Mouse (Mus musculus) C2C12 (cell line): Measurements from ENCODE around the gene Tgm7. TPM values are rescaled to one million over a fixed set of nuclear protein-coding genes. Genes with fewer than 3 reads are reported as not detected.

ENCODE experiments used
- H3K27me3 ChIP-seq: one replicate; pipeline ENCODE4 v1.6.1; 2011; ENCODE audit not compliant: control insufficient read depth, insufficient read depth, insufficient read length
- H3K36me3 ChIP-seq: one replicate; pipeline ENCODE4 v1.6.1; 2011; ENCODE audit not compliant: control insufficient read depth, insufficient read depth
- H3K4me3 ChIP-seq: one replicate; pipeline ENCODE4 v1.5.1; 2011; ENCODE audit warnings: mild to moderate bottlenecking, control low read depth; ENCODE audit not compliant: poor library complexity, insufficient read depth, severe bottlenecking
- H3K79me2 ChIP-seq: one replicate; pipeline ENCODE4 v1.6.1; 2011; ENCODE audit not compliant: control insufficient read depth, insufficient read depth
- H3K79me3 ChIP-seq: one replicate; pipeline ENCODE4 v1.6.1; 2011; ENCODE audit warnings: low read depth, control low read depth
- H3ac ChIP-seq: one replicate; pipeline ENCODE3; 2011; ENCODE audit warnings: low read depth; ENCODE audit not compliant: control insufficient read depth, insufficient read length
- CEBPB ChIP-seq: IDR thresholded peaks from one replicate; pipeline ENCODE4 v1.6.1; 2011; ENCODE audit warnings: low read depth, mild to moderate bottlenecking, control low read depth, moderate library complexity
- CTCF ChIP-seq: IDR thresholded peaks from one replicate; pipeline ENCODE4 v1.5.1; 2011; ENCODE audit not compliant: control insufficient read depth, insufficient read depth, insufficient read length
- FOSL1 ChIP-seq: IDR thresholded peaks from one replicate; pipeline ENCODE4 v1.8.0; 2011; ENCODE audit warnings: mild to moderate bottlenecking, low read length; ENCODE audit not compliant: poor library complexity, insufficient read depth, severe bottlenecking
- MAX ChIP-seq: IDR thresholded peaks from one replicate; pipeline ENCODE4 v1.6.1; 2011; ENCODE audit warnings: mild to moderate bottlenecking, control low read depth
- MYOD1 ChIP-seq: IDR thresholded peaks from one replicate; pipeline ENCODE4 v1.6.1; 2011; ENCODE audit warnings: low read depth; ENCODE audit not compliant: control insufficient read depth, insufficient read length
- MYOG ChIP-seq: IDR thresholded peaks from one replicate; pipeline ENCODE4 v1.6.1; 2011; ENCODE audit not compliant: control insufficient read depth, insufficient read length; ENCODE audit errors: extremely low read depth
- USF1 ChIP-seq: IDR thresholded peaks from one replicate; pipeline ENCODE4 v1.6.1; 2011; ENCODE audit warnings: low read depth, mild to moderate bottlenecking, control low read depth, moderate library complexity
- long read RNA-seq, 2 experiments: library from polyadenylated mRNA; unstranded; transcript quantifications; one replicate each; pipeline ENCODE4 v2.0.0; 2019 to 2020
- polyA plus RNA-seq: library from polyadenylated mRNA; unstranded; fragments of >200 nt; fragmentation: generic; extraction: Trizol; gene quantifications from one replicate; pipeline ENCODE4 v1.2.1, GENCODE M21; 2012; ENCODE audit warnings: missing spikeins

Gene Tgm7
- not detected for polyA plus RNA-seq
- long read RNA-seq, experiment 1, result 0 reads
- long read RNA-seq, experiment 2, result 0 reads

DNA sequence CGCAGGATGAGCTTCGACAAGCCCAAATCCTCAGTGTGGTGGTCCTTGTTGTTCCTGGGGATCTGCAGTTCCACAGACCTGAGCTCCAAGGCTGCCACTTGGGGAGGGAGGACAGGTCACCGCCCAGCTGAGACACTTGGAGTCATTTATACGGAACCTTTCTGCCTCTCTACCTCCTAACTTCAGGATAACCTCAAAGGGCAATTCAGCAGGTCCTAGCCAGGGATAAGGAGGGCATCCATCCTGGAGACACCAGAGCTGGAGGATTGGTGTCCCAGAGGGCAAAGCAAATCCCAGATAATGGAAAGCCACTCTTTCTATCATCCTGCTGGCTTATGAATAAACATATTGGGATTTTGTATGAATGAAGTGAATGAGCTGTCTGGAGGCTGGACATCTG, at the start of gene Tgm7:
Gene Tgm7, minus strand, starts transcription at position 101 of the 400 bp plus-strand sequence.
- Histone ChIP-seq H3K36me3 (no peaks in the 10 kb centered on the region), H3K4me3 (no peak within 1 kb of the TSS)

DNA sequence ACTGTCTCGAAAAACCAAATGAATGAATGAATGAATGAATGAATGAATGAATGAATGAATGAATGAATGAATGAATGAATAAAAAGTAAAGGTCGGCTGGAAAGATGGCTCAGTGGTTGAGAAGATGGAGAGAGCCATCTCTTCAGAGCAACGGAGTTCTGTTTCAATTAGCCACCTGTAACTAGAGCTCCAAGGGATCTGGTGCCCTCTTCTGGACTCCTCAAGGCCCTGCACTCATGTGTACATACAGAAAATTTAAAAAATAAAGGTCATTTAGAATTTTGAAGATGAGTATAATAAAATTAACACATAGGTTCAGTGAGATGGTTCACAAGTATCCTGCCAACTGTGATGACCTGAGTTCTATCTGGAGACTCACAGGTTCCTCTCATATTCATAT, 43.5 kb upstream of the Tgm7 start:
- H3K27me3 ChIP-seq, result no peaks in the 10 kb centered on the region
- no peaks in the 10 kb centered on the region for H3K79me3 ChIP-seq
- no peak overlapping the region for H3ac ChIP-seq
- no peak for TF ChIP-seq USF1
- H3K36me3 ChIP-seq, result no peaks in the 10 kb centered on the region
- no peak overlapping the region for H3K4me3 ChIP-seq
- H3K79me2 ChIP-seq, result no peaks in the 10 kb centered on the region

More for the DNA sequence above, at the start of gene Tgm7:
- Histone ChIP-seq H3ac (no peak within 1 kb of the TSS), H3K79me3 (no peaks in the 10 kb centered on the region), H3K79me2 (no peaks in the 10 kb centered on the region), H3K27me3 (peaks cover 14% of the 10 kb centered on the region)
- TF ChIP-seq FOSL1 (no peak), MAX (no peak), USF1 (no peak), MYOD1 (no peak), CTCF (no peak), CEBPB (no peak), MYOG (no peak)

DNA sequence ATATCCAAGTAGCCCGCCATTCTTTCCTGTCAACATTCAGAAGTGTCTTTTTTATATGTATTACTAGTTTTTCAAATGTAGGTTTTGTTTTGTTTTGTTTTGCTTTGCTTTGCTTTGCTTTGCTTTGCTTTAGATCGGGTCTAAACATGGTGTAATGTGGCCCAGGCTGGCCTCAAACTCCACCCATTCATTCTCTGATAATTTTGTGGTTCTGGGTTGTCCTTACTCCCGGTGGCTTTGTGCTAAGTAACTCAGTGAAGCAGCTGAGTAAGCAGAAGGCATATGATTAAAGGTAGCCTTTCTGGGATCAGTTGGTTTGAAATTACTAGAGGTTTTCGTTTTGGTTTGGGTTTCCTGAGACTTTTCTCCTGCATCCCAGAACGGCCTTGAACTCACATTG, 40.1 kb upstream of the Tgm7 start:
- Histone ChIP-seq H3K79me3 (no peaks in the 10 kb centered on the region), H3K4me3 (no peak overlapping the region), H3ac (no peak overlapping the region), H3K36me3 (no peaks in the 10 kb centered on the region), H3K79me2 (no peaks in the 10 kb centered on the region), H3K27me3 (no peaks in the 10 kb centered on the region)
- TF ChIP-seq FOSL1 (no peak), MAX (no peak), MYOD1 (no peak), MYOG (no peak), CTCF (no peak), CEBPB (no peak), USF1 (no peak)

DNA sequence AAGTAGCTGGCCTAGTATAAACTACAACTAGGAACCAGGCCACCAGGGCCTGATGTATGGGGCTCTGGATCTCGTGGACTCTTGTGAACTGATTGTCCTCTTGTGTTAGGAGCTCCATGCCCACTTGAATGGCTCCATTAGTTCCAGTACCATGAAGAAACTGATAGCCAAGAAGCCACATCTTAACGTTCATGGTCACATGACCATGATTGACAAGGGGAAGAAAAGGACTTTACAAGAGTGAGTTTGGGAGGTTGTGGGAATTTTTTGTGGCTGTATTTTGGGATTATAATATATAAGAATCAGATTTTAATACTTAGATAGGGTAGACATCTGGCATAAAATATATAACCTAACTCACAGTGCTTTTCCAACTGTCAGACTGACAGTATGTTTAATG, 32.8 kb upstream of the Tgm7 start:
- peak; percentile 12 for TF ChIP-seq USF1
- no peak for TF ChIP-seq MYOD1
- no peak for TF ChIP-seq CTCF
- no peak overlapping the region for H3K4me3 ChIP-seq
- H3K79me3 ChIP-seq, result peaks cover 4% of the 10 kb centered on the region
- H3K36me3 ChIP-seq, result no peaks in the 10 kb centered on the region
- H3K27me3 ChIP-seq, result no peaks in the 10 kb centered on the region
- H3ac ChIP-seq, result no peak overlapping the region
- H3K79me2 ChIP-seq, result no peaks in the 10 kb centered on the region

DNA sequence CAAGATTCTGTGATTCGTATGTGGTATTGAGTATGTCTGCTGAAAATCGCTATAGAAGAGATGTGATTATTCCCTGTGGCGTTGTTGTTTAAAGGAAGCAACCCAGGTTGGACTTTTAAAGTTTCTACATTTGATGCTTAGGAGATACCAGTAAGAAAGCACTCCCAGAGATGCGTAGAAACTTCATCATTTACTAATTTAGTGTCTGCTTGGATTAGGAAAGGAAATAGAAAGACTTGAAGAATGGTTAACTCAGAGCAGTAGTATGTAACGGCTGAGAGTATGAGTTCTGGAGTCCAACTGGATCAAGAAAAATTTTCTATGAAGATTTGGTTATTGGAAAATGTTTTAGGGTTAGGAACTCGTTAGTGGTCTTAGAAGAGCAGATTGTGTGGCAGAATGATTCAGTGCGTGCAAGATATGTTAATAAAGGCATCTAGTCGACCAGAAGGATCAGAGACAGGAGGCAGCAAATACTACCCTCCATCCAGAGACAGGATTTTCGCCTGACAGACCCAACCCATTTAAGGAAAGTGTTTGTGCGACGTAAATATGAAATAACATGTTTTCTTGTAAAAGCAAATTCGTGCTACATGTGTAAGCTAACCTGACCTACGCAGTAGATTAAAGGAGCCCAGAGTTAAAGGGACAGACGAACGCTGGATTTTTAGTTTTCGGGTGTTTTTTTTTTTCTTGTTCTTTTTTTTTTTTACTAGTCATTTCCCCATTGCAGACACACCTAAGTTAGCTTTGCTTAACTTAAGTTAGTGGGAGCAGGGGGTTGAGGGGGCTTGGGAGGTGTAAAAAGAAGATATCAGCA, 31.8 kb upstream of the Tgm7 start:
- H3K27me3 ChIP-seq, result no peaks in the 10 kb centered on the region
- TF ChIP-seq CEBPB (no peak), CTCF (no peak), MYOG (no peak), FOSL1 (no peak), MAX (no peak), USF1 (no peak), MYOD1 (no peak)
- H3K79me3 ChIP-seq, result peaks cover 4% of the 10 kb centered on the region
- no peaks in the 10 kb centered on the region for H3K36me3 ChIP-seq
- H3K4me3 ChIP-seq, result no peak overlapping the region
- no peak overlapping the region for H3ac ChIP-seq
- no peaks in the 10 kb centered on the region for H3K79me2 ChIP-seq

DNA sequence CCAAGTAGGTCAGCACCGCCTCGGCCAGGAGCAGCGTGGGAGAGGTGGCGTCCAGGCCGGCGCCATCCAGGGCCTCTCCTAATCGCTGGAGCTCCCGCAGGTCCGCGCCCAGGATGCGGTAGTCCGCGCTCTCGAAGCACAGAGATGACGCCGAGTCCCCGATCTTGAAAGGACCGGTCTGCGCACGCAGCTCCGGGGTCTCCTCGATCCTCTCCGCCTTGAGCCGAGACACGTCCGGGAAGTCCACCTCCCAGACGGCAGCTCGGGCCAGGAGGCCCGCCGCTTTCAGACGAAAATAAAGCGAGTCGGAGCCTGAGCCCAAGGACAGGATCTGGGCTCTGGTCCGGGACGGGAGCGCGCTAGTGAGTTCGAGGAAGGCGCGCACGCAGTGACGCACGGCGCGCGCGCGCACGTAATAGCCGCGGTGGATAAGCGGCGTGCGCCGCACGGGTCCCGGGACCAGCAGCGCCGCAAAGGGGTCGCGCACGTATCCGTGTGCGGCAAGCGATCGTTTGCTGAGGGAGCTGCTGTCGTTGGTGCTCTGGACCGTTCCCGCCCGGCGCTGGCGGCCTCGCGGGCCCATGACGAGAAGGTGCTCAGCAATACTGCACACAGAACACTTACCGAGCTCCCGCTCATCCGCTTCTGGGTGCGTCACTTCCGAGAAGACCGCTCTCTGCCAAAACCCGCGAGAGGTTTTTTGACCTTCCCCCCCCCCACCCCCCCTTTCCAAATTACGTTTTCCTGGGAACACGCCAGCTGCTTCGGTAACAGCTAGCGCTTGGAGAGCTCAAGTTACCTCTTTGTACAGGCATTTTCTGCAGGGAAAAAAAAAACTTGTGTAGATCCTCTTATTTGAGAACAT, 30.7 kb upstream of the Tgm7 start, which contains the start of the genes Adal and Lcmt2:
Gene Adal, plus strand, starts transcription at position 411 of the 865 bp plus-strand sequence.
Gene Lcmt2, minus strand, starts transcription at position 636 of the 865 bp plus-strand sequence.
- no peak for TF ChIP-seq CTCF
- peak; percentile 72 for TF ChIP-seq MAX
- H3ac ChIP-seq, result peak within 1 kb of the TSS; percentile 54
- H3K27me3 ChIP-seq, result no peaks in the 10 kb centered on the region
- no peaks in the 10 kb centered on the region for H3K79me2 ChIP-seq
- H3K79me3 ChIP-seq, result peaks cover 4% of the 10 kb centered on the region
- peak within 1 kb of the TSS; percentile 25 for H3K4me3 ChIP-seq
- H3K36me3 ChIP-seq, result no peaks in the 10 kb centered on the region
